Mouse (Mus musculus) forebrain, postnatal 0 days (tissue): ENCODE measurements around the gene Nav3. TPM values are rescaled to one million over a fixed set of nuclear protein-coding genes. Genes with fewer than 3 reads are reported as not detected.

Source experiments
- ATAC-seq: fragments of 200-750 bp; cut with Nextera tagmentation; 2 replicates; pipeline ENCODE4 v1.8.0; 2017; ENCODE audit warnings: mild to moderate bottlenecking, moderate library complexity
- DNase-seq: peaks from one replicate; pipeline ENCODE4 v3.0.0-alpha.2; 2015
- H3K27ac ChIP-seq: fragments of 300-500 bp; sonication (generic); 2 replicates; pipeline ENCODE4 v1.5.1; 2014; ENCODE audit warnings: low read depth, mild to moderate bottlenecking, antibody characterized with exemption, low read length, moderate library complexity, mixed read lengths
- H3K27me3 ChIP-seq: fragments of 300-500 bp; sonication (generic); 2 replicates; pipeline ENCODE4 v1.6.1; 2014; ENCODE audit warnings: mild to moderate bottlenecking, low read length, mixed read lengths; ENCODE audit not compliant: insufficient read depth
- H3K36me3 ChIP-seq: fragments of 300-500 bp; sonication (generic); 2 replicates; pipeline ENCODE4 v1.6.1; 2014; ENCODE audit warnings: mild to moderate bottlenecking, moderate library complexity; ENCODE audit not compliant: insufficient read depth
- H3K4me1 ChIP-seq: fragments of 300-500 bp; sonication (generic); 2 replicates; pipeline ENCODE4 v1.6.1; 2014; ENCODE audit warnings: antibody characterized with exemption; ENCODE audit not compliant: insufficient read depth
- H3K4me2 ChIP-seq: fragments of 300-500 bp; sonication (generic); 2 replicates; pipeline ENCODE4 v1.6.1; 2014; ENCODE audit warnings: low read depth, mild to moderate bottlenecking, moderate library complexity
- H3K4me3 ChIP-seq: fragments of 300-500 bp; sonication (generic); 2 replicates; pipeline ENCODE4 v1.5.1; 2014; ENCODE audit warnings: low read depth, low read length, mixed read lengths
- H3K9ac ChIP-seq: fragments of 300-500 bp; sonication (generic); 2 replicates; pipeline ENCODE4 v1.6.1; 2014; ENCODE audit warnings: mild to moderate bottlenecking
- H3K9me3 ChIP-seq: fragments of 300-500 bp; sonication (generic); 2 replicates; pipeline ENCODE4 v1.6.1; 2016; ENCODE audit warnings: low read length
- CTCF ChIP-seq: sonication (generic); IDR thresholded peaks from 2 replicates; pipeline ENCODE4 v1.5.1; 2016; ENCODE audit warnings: antibody characterized with exemption, control low read depth, low read depth
- WGBS: fragments of 180-500 bp; shearing (Covaris S2); extraction: QIAGEN DNeasy Blood & Tissue Kit; methylation state at CpG from one replicate; pipeline ENCODE4 v1.1.7; 2014; 5-methylcytosine and 5-hydroxymethylcytosine counted together
- polyA plus RNA-seq: library from polyadenylated mRNA; unstranded; fragments of >200 nt; fragmentation: Nextera tagmentation; extraction: Ambion mirVana; gene quantifications from 2 replicates; pipeline ENCODE4 v1.2.1, GENCODE M21; 2015
- total RNA-seq: library from RNA; depleted of rRNA; stranded (reverse); fragments of >200 nt; gene quantifications from 2 replicates; pipeline ENCODE4 v1.2.3, GENCODE M21; 2014

Nav3 gene
- total and polyA plus RNA-seq, 2 experiments from 2014 or later, result 20.1 to 119 TPM

GRCm38 (mm10) chr10:109746901-109747300 lies 709.1 kb downstream of the Nav3 start:
- Histone ChIP-seq H3K27me3 (no peaks in the 10 kb centered on the region), H3K4me3 (no peak overlapping the region), H3K9me3 (0 out of 2 replicates have a peak, but pooled peaks cover 7% of the 10 kb centered on the region), H3K4me1 (no peaks in the 10 kb centered on the region), H3K27ac (no peak overlapping the region), H3K36me3 (peaks cover 11% of the 10 kb centered on the region), H3K4me2 (no peak overlapping the region), H3K9ac (no peak overlapping the region)
- peak; percentile 71 for DNase-seq
- TF ChIP-seq CTCF, result peak; percentile 77
- peak; percentile 71; the same call in 1 of the 2 replicates for ATAC-seq
- WGBS, result 25% methylated on average over 3 of the region's 3 CpGs

- H3K9ac ChIP-seq, result no peak overlapping the region
- H3K4me2 ChIP-seq, result no peak overlapping the region
- ATAC-seq (0 out of 2 replicates have a peak, but pooled peaks have one; percentile 32), DNase-seq (peak; percentile 13)
- no peak for TF ChIP-seq CTCF
- 34% methylated on average over 2 of the region's 2 CpGs for WGBS
- no peak overlapping the region for H3K4me3 ChIP-seq
- H3K4me1 ChIP-seq, result no peaks in the 10 kb centered on the region
- peaks cover 7% of the 10 kb centered on the region for H3K36me3 ChIP-seq
- 0 out of 2 replicates have a peak, but pooled peaks cover 7% of the 10 kb centered on the region for H3K9me3 ChIP-seq
- H3K27me3 ChIP-seq, result no peaks in the 10 kb centered on the region
- no peak overlapping the region for H3K27ac ChIP-seq
These were observed 714.3 kb downstream of the Nav3 start for GRCm38 (mm10) chr10:109741664-109742063.

GRCm38 (mm10) chr10:109740326-109740725 lies 715.7 kb downstream of the Nav3 start:
- Histone ChIP-seq H3K27ac (no peak overlapping the region), H3K9ac (no peak overlapping the region), H3K4me2 (no peak overlapping the region), H3K27me3 (no peaks in the 10 kb centered on the region), H3K9me3 (0 out of 2 replicates have a peak, but pooled peaks cover 7% of the 10 kb centered on the region), H3K4me1 (no peaks in the 10 kb centered on the region), H3K36me3 (peaks cover 7% of the 10 kb centered on the region), H3K4me3 (no peak overlapping the region)
- DNase-seq (no peak), ATAC-seq (no peak)
- 37% methylated on average over 3 of the region's 3 CpGs for WGBS
- TF ChIP-seq CTCF, result no peak

GRCm38 (mm10) chr10:109723646-109724045 lies 732.4 kb downstream of the Nav3 start:
- ATAC-seq, result no peak

GRCm38 (mm10) chr10:109718808-109719207 lies 737.2 kb downstream of the Nav3 start:
- no peak overlapping the region for H3K27ac ChIP-seq
- no peak overlapping the region for H3K4me2 ChIP-seq
- 21% methylated on average over 2 of the region's 2 CpGs for WGBS
- peaks cover 10% of the 10 kb centered on the region; the same call in 1 of the 2 replicates for H3K36me3 ChIP-seq
- no peak for DNase-seq
- no peak overlapping the region for H3K9ac ChIP-seq
- no peaks in the 10 kb centered on the region for H3K4me1 ChIP-seq
- no peak for TF ChIP-seq CTCF
- ATAC-seq, result peak; percentile 16; the same call in 1 of the 2 replicates
- no peaks in the 10 kb centered on the region for H3K27me3 ChIP-seq
- no peaks in the 10 kb centered on the region for H3K9me3 ChIP-seq
- H3K4me3 ChIP-seq, result no peak overlapping the region

More at GRCm38 (mm10) chr10:109723646-109724045, 732.4 kb downstream of the Nav3 start:
- WGBS, result 63% methylated on average over 5 of the region's 5 CpGs
- Histone ChIP-seq H3K27me3 (no peaks in the 10 kb centered on the region), H3K9me3 (no peaks in the 10 kb centered on the region), H3K4me1 (no peaks in the 10 kb centered on the region), H3K27ac (no peak overlapping the region), H3K36me3 (0 out of 2 replicates have a peak, but pooled peaks cover 4% of the 10 kb centered on the region), H3K4me3 (no peak overlapping the region), H3K4me2 (no peak overlapping the region), H3K9ac (no peak overlapping the region)
- DNase-seq, result no peak
- no peak for TF ChIP-seq CTCF

GRCm38 (mm10) chr10:109718390-109718789 lies 737.6 kb downstream of the Nav3 start:
- H3K4me3 ChIP-seq, result no peak overlapping the region
- H3K9me3 ChIP-seq, result no peaks in the 10 kb centered on the region
- H3K4me2 ChIP-seq, result no peak overlapping the region
- H3K9ac ChIP-seq, result no peak overlapping the region
- H3K27ac ChIP-seq, result no peak overlapping the region
- H3K36me3 ChIP-seq, result peaks cover 10% of the 10 kb centered on the region; the same call in 1 of the 2 replicates
- DNase-seq, result no peak
- no peak; the same call in 1 of the 2 replicates for ATAC-seq
- TF ChIP-seq CTCF, result no peak
- 23% methylated on average over 5 of the region's 5 CpGs for WGBS
- no peaks in the 10 kb centered on the region for H3K27me3 ChIP-seq
- no peaks in the 10 kb centered on the region for H3K4me1 ChIP-seq

- Histone ChIP-seq H3K27me3 (no peaks in the 10 kb centered on the region), H3K27ac (no peak overlapping the region), H3K4me3 (no peak overlapping the region), H3K9me3 (no peaks in the 10 kb centered on the region), H3K4me2 (no peak overlapping the region), H3K9ac (no peak overlapping the region), H3K36me3 (peaks cover 11% of the 10 kb centered on the region), H3K4me1 (no peaks in the 10 kb centered on the region)
- ATAC-seq (peak; percentile 73), DNase-seq (peak; percentile 82)
- 30% methylated on average over 5 of the region's 5 CpGs for WGBS
- TF ChIP-seq CTCF, result peak; percentile 87
These were observed 743.0 kb downstream of the Nav3 start for GRCm38 (mm10) chr10:109713001-109713400.
